Mouse (Mus musculus) MEL-GATA-1-ER (cell line): ENCODE measurements at regions not wholly inside any gene's neighbourhood (a gene's known extent, or its start where the extent isn't known, plus 50 kb on each side); places are given as distances from the start of the nearest gene placed in this dataset.
A peak's percentile ranks its signal among the peaks of the same experiment; 100 is the strongest.

Source experiments
- DNase-seq: peaks from one replicate; pipeline ENCODE4 v3.0.0-alpha.2; 2012; ENCODE audit warnings: low read depth; ENCODE audit errors: extremely low read depth

DNA sequence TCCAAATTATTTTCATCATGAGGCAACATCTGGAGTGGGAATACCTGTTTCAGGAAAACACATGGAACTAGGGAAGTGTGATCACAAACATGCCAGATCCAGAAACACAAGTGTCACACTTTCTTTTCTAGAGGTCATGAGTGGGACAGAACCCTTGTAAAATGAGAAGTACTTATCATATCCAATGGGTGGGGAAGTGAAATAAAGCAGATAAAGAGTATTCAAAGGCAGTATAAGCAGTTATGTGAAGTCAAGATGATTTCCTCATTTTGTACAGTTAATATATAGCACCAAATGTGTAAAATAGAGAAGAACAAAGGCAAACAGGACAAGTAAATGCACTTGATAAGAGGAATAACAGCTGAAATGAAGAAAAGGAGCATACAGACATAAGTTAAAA is 62.0 kb upstream of the Esp36 start:
- peak; percentile 37 for DNase-seq
